Mouse (Mus musculus) embryo, embryonic 11 days (tissue): Measurements from ENCODE around the gene Asf1b.
"Not testable (repeated sequence)": the region's sequence is repeated elsewhere in the genome, so short reads cannot be mapped to it uniquely, and the experiment has no call there.

Experiments used
- DNase-seq: peaks from one replicate; pipeline ENCODE4 v3.0.0-alpha.2; 2015

Asf1b gene

GRCm38 (mm10) chr8:83964015-83964765, 8.9 kb downstream of the Asf1b start:
- DNase-seq = no peak

- DNase-seq = no peak
Observed at GRCm38 (mm10) chr8:83967701-83968100, 12.4 kb downstream of the Asf1b start.

GRCm38 (mm10) chr8:83971121-83971520, 15.8 kb downstream of the Asf1b start:
- no peak for DNase-seq

GRCm38 (mm10) chr8:83971661-83972060, 16.4 kb downstream of the Asf1b start:
- no peak for DNase-seq

- peak; percentile 100 for DNase-seq
Observed at GRCm38 (mm10) chr8:83972150-83973120, 17.1 kb downstream of the Asf1b start, which contains the start of gene Prkaca. TSS of gene Prkaca (plus strand) at chr8:83972993.

- no peak for DNase-seq
Observed at GRCm38 (mm10) chr8:83973161-83974031, 18.1 kb downstream of the Asf1b start.

GRCm38 (mm10) chr8:83974521-83974920, 19.2 kb downstream of the Asf1b start:
- DNase-seq = no peak

- no peak for DNase-seq
Observed at GRCm38 (mm10) chr8:83976101-83976630, 20.9 kb downstream of the Asf1b start.

GRCm38 (mm10) chr8:83976779-83977350, 21.6 kb downstream of the Asf1b start:
- no peak for DNase-seq

GRCm38 (mm10) chr8:83977646-83978045, 22.3 kb downstream of the Asf1b start:
- DNase-seq = no peak

- no peak for DNase-seq
Observed at GRCm38 (mm10) chr8:83978200-83978599, 22.9 kb downstream of the Asf1b start.

GRCm38 (mm10) chr8:83980250-83980649, 24.9 kb downstream of the Asf1b start:
- no peak for DNase-seq

GRCm38 (mm10) chr8:83980845-83981244, 25.5 kb downstream of the Asf1b start:
- no peak for DNase-seq

- DNase-seq = no peak
Observed at GRCm38 (mm10) chr8:83981533-83981932, 26.2 kb downstream of the Asf1b start.

GRCm38 (mm10) chr8:83982449-83982848, 27.1 kb downstream of the Asf1b start:
- DNase-seq = no peak

GRCm38 (mm10) chr8:83983222-83983621, 27.9 kb downstream of the Asf1b start:
- DNase-seq = not testable (repeated sequence)

GRCm38 (mm10) chr8:83989243-83989642, 33.9 kb downstream of the Asf1b start:
- DNase-seq = no peak

- no peak for DNase-seq
Observed at GRCm38 (mm10) chr8:83990170-83990569, 34.9 kb downstream of the Asf1b start.

- DNase-seq = no peak
Observed at GRCm38 (mm10) chr8:83992488-83992887, 37.2 kb downstream of the Asf1b start.

GRCm38 (mm10) chr8:83994030-83994429, 38.7 kb downstream of the Asf1b start:
- no peak for DNase-seq

- no peak for DNase-seq
Observed at GRCm38 (mm10) chr8:83995973-83996372, 40.7 kb downstream of the Asf1b start.
